Mouse (Mus musculus) 3134 (cell line): ENCODE measurements around the gene Gatad1.
"Not testable (repeated sequence)": the region's sequence is repeated elsewhere in the genome, so short reads cannot be mapped to it uniquely, and the experiment has no call there.

Experiments used
- DNase-seq: peaks from one replicate; pipeline ENCODE4 v3.0.0-alpha.2; 2011; ENCODE audit warnings: low spot score; ENCODE audit not compliant: insufficient read length; ENCODE audit errors: extremely low read depth

Gatad1 gene

DNA sequence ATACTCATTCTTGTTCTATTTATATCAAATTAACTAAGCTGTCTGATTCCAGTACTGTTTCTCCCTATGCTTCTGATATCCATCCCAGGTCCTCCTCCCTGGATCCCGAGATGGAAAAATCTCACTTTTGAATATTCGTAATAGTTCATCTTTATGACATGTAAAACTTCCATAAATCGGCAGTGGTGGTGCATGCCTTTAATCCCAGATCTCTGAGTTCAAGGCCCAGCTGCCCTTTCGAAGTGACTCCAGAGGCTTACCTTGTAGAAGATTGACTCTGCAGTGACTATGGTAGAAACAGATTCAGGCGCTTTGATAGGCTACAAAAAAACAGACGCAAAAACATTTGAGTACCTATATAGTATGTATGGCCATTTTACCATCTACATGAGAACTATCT is 12.4 kb downstream of the Gatad1 start:
- DNase-seq = no peak

DNA sequence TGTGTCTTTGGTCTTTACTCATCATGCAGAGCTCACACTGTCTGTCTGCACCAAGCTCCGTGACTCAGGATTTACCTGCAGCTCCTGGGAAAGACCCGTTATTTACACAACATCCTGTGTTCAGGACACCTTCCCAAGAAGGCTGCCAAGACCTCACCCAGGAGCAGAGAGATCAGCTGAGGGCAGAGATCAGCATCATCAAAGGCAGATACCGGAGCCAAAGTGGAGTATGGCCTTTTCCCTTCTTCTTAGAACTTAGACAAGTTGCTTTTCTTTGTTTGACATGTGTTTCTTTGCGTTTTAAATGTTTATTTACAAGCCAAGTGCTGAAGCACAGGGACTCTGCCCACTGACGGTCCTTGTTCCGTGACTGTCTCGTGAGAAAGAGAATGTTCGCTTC is 21.7 kb downstream of the Gatad1 start:
- no peak for DNase-seq

DNA sequence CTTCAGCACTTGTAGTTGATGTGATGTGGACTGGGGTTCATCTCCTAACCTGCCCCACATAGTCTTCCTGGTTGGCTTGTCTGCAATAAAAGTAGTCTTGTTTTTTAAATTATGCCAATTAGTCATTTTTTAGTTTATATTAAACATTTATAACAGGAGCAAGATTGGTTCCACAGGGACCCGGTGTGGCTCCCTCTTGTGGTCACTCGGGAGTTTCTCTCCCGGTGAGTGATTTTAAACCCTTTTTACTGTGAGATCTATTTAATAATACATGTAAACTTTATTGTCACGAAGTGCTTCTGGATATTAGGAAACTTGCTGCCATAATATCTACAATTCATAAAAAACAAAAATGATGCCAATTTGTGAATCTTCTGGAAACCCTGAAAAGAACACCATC is 23.0 kb downstream of the Gatad1 start:
- DNase-seq = no peak

DNA sequence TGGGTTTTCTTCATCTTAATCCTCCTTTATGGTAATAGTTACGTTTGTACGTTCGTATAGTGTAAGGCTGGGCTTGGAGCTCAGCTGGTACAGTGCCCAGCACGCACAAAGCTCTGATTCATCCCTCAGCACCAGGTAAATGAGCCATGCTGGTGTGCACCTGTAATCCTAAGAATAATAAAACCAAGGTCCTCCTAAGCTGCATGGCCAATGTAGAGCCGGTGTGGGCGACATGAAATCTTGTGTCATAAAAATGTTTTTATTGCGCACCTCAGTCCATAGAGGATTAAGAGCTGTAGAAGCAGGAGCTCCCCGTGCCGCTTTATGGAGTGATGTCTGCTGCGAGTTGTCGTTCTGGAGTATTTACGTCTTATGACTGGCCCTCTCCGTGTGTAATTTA is 23.7 kb downstream of the Gatad1 start:
- DNase-seq = no peak

DNA sequence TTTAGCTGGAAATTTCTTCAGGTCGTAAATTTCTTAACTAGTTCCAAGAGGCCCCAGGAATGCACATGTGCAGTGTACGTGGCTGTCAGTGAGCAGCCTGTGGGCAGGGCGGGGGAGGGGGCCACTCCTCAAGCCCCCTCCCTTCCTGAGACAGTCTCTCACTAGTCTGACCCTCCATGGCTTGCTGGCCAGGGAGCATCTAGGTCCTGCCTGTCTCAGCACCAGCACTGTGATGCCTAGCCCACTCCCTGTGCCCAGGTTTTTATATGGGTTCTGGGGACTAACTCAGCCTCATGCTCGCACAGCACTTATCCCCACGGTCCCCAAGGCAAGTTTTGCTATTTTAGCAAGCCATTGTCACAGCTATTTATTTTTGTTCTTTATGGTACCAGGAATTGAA is 24.7 kb downstream of the Gatad1 start:
- DNase-seq = no peak

DNA sequence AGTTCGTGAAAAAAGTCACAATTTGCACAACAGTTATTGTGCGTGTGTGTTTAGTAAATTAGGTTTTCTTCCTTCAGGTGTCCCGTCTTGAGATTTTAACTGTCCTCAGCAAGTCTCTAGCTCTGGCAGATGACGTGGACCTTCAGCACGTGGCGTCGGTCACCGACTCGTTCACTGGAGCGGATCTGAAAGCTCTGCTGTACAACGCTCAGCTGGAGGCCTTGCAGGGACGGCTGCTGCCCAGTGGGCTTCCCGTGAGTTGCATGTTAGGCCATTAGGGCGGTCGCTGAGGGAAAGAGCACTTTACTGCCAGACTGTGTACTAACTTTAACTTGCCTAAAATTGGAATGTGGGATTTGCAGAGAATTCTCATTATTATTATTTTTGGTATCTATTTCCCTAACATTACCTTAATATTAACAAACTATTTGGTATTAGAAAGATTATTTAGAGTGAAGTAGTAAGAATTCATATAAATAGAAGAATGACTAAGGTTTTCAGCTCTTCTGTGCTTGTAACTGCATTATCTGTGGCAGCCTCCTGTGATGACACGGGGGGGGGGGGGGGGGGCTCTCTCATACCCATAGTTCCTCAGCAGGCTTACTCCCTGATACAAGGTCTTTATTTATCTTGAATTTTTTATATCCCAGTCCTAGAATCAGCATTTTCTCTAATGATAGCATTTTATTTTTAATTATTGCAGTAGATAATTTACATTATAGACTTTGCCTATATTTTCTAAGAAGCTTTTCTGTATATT is 25.3 kb downstream of the Gatad1 start:
- DNase-seq = no peak

DNA sequence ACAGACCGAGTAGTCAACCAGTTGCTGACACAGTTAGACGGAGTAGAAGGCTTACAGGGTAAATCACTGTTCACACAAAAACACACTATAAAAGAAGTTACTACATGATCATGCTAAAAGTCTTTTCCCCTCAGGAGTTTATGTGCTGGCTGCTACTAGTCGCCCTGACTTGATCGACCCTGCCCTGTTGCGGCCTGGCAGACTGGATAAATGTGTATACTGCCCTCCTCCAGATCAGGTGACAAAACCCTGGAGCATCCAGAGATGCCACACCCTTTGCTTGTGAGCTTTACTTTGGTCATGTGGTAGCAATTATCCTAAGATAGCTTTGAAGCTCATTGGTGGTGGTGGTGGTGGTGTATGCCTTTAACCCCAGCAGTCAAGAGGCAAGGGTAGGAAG is 26.9 kb downstream of the Gatad1 start:
- no peak for DNase-seq

DNA sequence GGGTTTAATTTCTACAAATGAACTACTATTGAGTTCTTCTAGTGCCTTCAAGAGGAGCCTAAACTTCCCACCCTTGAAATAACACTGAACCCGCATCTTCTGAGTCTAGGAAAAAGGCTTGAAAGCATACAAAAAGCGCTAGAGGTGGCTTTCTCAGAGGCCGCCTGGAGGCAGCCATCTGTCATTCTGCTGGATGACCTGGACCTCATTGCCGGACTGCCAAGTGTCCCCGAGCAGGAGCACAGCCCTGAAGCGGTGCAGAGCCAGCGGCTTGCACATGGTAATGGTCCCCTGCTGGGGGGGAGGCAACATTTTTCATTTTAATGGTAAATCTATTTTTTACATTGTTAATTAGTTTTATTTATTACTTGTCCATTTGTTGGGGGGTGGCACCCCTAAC is 36.5 kb downstream of the Gatad1 start:
- DNase-seq = no peak

DNA sequence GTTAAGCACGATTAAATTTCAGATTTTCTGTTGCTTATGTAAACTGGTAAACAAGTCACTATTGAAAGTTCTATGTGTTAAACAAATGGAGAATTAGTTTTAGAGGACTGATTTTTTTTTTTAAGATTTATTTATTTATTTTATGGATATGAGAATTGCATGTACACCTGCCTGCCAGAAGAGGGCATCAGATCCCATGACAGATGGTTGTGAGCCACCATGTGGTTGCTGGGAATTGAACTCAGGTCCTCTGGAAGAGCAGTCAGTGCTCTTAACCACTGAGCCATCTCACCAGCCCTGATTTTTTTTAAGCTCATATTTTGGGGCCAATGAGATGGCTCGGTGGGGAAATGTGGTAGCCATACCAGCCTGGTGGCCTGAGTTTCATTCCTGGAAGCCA is 45.1 kb downstream of the Gatad1 start:
- DNase-seq = not testable (repeated sequence)

DNA sequence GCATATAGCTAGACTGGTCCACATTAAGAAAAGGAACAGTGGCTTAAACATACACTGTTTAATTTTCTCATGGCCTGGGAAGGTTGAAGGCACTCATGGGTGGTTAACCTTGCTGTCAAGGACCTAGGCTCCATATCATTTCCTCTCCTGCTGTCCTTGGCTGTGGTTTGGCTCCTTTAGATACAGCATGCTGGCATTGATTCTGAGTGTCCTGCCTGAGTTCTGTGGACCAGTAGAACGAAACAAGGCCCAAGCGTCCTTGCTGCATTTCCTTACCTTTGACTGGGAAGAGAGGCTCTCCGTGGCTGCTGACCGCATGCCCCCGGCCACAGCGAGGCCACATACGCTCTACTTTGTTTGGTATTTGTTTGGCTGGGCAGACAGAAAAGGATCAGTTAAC is 47.7 kb downstream of the Gatad1 start:
- no peak for DNase-seq

DNA sequence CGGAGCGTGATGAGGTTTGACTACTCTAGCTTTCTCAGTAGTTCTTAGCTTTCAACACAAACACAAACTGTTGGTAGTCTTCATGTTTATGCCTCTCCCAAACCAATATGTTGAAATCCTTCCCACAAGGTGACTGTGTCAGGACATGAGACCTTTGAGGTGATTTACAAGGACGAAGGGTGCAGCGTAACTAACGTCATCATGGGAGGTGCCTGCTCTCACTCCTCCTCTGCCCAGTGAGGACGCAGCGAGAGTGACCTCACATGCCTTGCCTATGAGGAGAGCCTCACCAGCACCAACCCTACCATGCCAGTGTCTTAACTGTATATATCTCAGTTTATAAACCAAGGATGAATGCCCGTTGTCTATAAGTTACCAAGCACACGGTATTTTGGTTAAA is 49.9 kb downstream of the Gatad1 start:
- DNase-seq = no peak

DNA sequence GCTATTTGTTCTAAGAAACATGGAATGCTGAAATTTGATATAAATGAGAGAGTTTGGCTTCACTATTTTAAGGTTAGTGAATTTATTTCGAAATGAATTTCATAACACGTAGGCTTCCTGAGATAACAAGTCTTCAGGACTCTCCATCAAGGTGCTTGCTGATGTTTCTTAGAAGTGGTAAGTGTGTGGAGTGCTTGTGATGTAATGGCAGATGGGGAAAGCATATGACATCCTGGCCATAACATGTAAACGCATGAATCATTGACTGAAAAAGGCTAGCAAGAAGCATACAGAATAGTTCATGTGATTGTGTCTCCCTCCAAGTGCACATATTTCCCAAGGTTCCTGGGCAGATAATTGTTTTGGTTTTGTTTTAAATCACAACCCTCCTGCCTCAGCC is 56.2 kb downstream of the Gatad1 start:
- no peak for DNase-seq

DNA sequence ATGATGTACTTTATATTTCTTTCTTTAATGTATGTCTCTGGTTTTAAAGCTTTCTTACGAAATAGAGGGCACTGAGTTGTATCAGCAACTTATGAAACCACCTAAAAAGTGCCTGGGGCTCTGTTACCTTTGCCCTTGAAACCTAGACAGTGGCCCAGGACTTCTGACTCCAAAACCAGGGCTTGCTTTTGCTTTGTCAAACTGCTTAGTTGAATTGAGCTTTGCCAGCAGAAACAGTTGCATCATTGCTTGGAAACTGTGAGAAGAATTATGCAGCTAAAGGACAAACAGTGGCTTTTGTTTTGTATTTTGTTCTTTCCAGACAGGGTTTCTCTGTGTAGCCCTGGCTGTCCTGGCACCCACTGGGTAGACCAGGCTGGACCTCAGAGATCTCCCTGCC is 56.7 kb downstream of the Gatad1 start:
- DNase-seq = no peak

DNA sequence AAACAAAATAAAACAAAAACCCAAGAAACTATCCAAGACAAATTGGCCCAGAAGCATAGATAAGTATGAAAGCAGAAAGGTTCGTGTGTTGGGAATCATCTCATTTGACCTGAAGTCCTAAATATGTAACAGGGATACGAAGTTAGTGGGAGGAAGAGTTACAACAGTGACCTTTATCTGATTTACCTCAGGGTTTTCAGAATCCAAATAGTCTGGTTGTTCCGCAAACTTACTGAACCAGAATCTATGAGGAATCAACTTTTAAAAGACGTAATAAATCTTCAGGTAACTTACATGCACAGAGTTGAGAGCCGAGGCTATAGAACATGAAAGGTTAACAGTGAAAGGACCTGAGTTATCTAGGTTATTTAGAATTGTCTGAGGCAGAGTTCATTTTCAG is 58.2 kb downstream of the Gatad1 start:
- DNase-seq = no peak

DNA sequence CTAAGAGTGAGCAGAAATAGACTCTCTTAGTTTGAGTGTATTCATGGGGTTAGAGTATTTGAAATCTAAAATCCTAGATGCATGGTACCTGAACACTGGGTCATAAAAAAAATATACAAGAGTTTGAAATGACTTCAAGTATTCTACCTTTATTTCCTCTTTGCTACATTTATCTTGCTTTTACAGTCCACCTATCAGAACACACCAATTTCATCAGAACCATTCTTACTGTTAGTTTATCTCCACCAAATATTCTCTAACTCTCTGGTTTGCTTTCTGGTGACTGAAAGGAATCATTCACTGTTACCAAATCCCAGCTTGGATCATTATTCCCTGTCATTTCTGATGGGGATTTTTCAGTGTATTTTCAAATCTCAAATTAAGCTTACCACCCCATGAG is 59.8 kb downstream of the Gatad1 start:
- DNase-seq = no peak

DNA sequence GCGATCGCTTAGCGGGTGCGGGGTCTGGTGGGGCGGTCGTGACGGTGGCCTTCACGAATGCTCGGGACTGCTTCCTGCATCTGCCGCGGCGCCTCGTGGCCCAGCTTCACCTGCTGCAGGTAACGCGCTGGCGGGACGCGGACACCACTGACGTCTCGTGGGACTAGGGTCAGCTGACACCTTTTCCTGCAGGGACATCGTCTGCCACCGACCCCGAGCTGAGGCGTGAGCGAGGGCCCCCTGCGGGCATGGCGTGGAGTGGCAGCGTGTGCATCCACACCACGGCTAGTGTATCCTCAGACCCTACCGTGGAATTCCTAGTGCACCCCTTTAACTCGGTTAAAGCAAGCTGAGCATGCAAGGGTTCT is 60.6 kb downstream of the Gatad1 start, which contains the start of gene Rbm48:
Gene Rbm48, minus strand, starts transcription at position 187 of the 368 bp plus-strand sequence.
- no peak for DNase-seq

DNA sequence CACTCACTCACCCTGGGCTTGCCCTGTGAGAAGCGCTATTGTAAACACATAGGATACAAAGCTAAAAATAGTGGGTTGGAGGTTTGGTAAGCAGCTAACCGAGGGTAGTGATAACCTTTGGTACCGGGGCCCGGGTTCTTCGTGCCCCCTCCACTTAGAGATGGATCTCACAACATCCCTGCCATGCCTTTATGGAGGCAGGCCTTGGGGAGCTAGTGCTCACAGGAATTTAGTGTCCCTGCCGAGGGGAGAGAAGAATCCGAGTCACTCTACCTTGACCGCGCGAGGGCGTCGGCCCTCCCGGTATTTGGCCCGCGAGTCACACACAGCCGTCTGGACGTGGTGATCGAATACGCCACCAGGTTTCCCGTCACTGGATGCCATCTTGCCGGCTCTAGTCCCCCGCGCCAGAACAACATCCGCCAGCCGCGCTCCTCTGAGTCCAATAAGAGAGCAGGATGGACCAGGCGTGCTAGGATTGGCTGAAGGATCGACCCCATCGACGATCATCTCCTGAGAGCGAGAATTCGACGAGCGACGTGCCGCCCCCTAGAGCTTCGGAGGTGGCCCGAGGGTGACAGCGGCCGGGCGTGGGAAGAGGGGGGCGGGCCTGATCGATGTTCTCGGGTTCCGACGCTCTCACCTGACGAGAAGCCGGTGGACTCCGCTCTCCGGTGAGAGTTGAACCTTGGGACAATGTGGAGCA is 61.1 kb downstream of the Gatad1 start, which contains the start of gene Pex1:
Gene Pex1, plus strand, starts transcription at position 374 of the 706 bp plus-strand sequence.
- DNase-seq = peak; percentile 88
